Mouse (Mus musculus) fat pad, adult 2 months (tissue): ENCODE data around the gene Awat1.
A peak's percentile ranks its signal among the peaks of the same experiment; 100 is the strongest.

Experiments used
- DNase-seq: peaks from one replicate; pipeline ENCODE4 v3.0.0-alpha.2; 2011; ENCODE audit warnings: low read depth, low spot score; ENCODE audit errors: extremely low read depth

Awat1 gene

GRCm38 (mm10) chrX:100571951-100572350, at the start of gene Awat1:
TSS of gene Awat1 (plus strand) at chrX:100572251.
- DNase-seq: no peak

- no peak for DNase-seq
These were observed 47.6 kb upstream of the Awat1 start, which contains the start of gene Dgat2l6 for GRCm38 (mm10) chrX:100524471-100524870. TSS of gene Dgat2l6 (plus strand) at chrX:100524838.

- DNase-seq: no peak
These were observed 16.0 kb upstream of the Awat1 start for GRCm38 (mm10) chrX:100556026-100556425.

DNA sequence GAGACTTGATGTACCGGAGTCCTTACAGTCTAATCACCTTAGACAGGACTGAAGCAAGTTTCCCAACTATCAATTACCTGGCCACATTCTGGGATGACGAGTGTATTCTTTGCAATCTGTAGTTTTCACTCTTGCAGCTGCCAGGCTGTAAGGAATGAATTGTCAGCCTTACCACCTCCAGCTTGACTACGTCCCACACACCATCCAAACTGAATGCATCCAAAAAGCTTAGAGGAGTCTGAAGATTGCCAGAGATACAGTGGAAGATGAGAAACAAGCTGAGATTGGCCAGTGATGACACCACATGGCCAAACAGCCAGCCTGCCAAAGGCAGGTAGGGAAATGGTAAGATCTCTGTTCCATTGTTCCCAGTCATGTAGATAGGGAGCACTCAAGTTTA, 6.4 kb upstream of the Awat1 start:
- no peak for DNase-seq

DNA sequence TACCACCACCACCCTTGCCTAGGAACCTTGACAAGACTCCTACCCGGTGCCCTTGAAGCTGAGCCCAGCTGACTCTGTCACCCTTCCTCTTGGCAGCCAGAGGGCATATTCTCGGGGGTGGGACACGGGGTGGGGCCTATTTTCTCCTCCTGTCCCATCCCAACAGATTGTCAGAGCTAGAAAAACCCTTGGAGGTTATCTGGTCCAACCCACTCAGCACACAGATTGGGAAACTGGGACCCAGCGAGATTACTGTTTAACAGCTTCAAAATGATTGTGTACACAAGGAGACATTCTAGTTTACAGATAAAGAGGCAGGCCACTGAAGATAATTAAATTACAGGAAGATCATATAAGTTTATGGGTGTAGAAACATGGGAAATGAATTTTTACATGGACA, 22.7 kb downstream of the Awat1 start, which contains the start of gene P2ry4:
P2ry4 (minus strand) TSS at position 79 of the 400 bp plus-strand sequence.
- no peak for DNase-seq

GRCm38 (mm10) chrX:100597439-100597838, 25.4 kb downstream of the Awat1 start:
- peak; percentile 74 for DNase-seq

DNA sequence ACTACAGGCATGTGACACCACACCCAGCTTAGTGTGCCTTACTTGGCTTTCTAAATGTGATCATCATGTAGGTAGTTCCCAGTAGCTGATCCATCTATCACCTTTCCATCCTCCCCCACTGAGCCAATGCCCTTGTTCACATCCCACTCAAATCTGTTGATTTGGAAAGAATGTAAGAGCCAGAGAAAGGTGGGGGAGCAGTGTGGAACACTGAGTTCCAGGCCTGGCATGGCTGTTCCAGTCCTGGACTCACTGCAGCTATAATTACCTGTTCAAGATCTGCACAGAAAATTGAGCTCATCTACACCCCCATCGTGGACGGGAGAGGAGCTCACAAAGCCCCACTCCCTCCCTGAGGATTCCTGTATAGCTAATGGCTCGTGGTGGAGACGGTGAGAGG, 27.7 kb downstream of the Awat1 start:
- no peak for DNase-seq

GRCm38 (mm10) chrX:100605314-100605713, 33.3 kb downstream of the Awat1 start, which contains the start of gene Arr3:
TSS of gene Arr3 (plus strand) at chrX:100605497.
- DNase-seq: no peak

DNA sequence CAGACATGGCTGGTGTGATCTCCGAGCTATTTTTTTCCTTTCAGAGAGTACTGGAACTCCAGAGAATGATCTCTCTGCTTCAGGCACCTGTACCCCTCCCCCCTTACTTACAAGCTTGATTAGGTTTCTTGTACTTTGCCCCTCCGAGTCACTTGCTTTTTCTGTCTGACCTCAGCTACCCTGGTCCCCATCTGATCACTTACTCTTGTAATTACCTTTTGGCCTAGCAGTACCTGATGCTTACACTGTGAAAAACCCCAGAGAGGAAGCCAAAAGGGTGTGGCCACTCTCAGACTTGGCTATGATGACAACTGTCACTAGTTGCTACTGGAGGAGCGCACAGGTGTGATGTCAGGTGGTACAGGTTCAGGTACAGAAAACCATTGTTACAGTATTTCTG, 46.4 kb downstream of the Awat1 start:
- no peak for DNase-seq

DNA sequence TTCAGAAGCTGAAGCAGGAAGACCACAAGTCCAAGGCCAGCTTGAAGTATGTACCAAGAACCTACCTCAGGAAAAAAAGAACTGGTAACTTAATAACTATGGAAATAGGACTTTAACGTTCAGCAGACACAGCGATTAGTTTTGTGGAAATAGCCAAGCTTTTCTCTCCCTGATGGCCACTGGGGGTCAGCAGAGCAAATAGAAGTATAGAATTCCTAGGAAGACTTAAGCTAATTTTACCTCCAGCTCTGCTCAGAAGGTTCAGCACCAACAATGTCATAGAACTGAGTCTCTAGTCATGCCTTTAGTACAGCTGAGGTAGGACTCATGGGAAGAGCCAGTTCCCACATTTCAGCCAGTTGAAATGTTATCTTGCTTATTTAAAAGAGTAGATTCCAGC, 49.3 kb downstream of the Awat1 start:
- DNase-seq: no peak

DNA sequence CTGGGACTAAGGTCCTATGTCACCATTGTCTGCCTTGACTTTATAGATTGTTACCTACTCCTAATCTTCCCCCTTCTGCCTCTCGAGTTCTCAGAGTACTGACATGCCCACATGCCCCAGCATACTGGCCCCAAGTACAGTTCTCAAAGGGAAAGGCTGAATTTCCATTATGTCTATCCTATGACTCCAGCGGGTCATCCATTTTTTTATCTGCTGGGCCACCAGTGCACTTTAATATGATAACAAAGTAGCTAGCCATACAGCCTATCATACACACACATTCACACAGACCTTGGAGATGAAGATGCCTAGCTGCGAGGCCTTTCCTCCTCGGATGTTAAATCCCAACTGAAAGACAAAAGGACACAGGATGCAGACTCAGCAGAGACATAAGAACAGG, 52.2 kb downstream of the Awat1 start:
- no peak for DNase-seq

GRCm38 (mm10) chrX:100625146-100625545, 53.1 kb downstream of the Awat1 start:
- DNase-seq: no peak

- DNase-seq: no peak
These were observed 53.4 kb downstream of the Awat1 start, which contains the start of gene Kif4 for GRCm38 (mm10) chrX:100625546-100625801. TSS of gene Kif4 (plus strand) at chrX:100625737.

- DNase-seq: peak; percentile 40
These were observed 54.0 kb downstream of the Awat1 start, which contains the start of gene Pdzd11 for GRCm38 (mm10) chrX:100625802-100626793. TSS of gene Pdzd11 (minus strand) at chrX:100626568.
